Mouse (Mus musculus) kidney, postnatal 36 days (tissue): Measurements from ENCODE around the gene Hoxb8.

ENCODE experiments used
- DNase-seq, 2 experiments: peaks; one replicate each; pipeline ENCODE4 v3.0.0; 2021 to 2022; ENCODE audit warnings: mixed read lengths in 2 of 2

Hoxb8 gene

DNA sequence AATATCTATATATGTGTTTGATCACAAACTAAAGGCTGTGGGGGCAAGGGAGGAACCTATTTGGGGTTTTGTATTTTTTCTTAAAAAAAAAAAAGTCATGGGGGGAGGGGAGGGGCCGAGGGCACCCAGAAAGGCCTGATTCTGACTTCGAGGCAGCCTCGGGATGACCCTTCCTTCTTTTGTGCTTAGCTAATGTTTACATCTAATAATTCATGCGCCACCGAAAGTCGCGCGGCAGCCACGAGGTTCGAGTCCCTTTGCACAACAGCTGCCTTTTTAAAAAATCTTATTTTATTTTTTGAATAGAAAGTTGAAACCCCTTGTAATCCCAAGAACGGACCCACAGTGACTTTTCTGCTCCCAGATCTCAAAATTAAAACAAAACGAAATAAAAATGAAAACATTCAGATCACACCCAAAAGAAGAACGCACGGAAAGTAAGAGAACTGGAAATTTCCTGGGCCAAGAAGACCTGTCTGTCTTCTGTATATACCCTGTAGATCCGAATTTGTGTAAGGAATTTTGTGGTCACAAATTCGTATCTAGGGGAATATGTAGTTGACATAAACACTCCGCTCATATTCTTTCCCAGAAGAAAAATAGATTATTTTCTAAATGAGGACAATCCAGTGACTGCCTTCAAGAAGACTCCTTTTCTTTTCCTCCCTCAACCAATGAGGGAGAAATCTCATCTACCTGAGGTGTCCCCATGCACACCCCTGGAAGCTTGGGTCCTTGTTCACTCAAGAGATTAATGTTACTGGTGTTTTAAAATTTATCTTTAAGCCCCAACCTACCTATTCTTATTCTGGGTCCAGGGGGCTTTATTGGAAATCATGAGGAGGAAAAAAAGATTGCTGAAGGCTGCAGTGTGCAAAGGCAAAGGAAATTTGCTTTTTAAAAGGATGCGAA lies 35.2 kb downstream of the Hoxb8 start:
- DNase-seq, result no peak

DNA sequence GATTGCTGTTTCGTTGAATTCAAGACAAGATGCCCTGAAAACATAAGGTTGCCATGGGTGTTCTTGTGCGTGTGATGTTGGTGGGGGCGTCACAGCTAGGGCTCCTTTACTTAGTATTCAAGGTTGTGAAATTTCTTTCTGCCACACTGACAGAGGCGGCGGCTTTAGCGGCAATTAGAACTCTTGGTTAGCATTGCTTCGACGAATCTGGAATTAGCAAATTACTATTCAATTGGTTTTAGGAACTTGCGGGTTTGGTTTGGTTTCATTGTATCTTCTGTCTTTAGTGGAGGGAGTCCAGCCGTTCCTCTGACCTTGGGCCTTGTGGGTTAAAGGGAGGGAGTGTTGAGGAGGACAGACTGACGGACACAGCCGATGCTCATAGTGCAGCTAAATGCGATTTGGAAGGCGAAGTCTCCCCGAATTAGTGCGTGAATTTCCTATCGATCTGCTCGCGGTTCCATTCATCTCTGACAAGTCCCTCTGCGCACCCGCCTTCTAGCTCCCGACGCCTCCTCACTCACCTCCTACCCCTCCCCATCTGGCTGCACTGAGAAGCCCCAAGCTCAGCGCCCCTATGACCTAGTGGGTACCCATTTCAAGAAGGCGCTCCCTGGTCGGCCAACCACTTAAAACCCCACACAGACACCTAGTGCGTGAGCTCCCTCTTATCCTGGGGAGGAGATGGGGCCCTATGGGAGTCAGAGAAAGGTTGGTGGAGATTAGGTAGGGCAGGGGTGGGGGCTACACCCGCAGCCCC lies 36.1 kb downstream of the Hoxb8 start, which contains the start of gene Hoxb4:
Gene Hoxb4 (plus strand): TSS at position 660 of the 760 bp plus-strand sequence.
- no peak for DNase-seq

DNA sequence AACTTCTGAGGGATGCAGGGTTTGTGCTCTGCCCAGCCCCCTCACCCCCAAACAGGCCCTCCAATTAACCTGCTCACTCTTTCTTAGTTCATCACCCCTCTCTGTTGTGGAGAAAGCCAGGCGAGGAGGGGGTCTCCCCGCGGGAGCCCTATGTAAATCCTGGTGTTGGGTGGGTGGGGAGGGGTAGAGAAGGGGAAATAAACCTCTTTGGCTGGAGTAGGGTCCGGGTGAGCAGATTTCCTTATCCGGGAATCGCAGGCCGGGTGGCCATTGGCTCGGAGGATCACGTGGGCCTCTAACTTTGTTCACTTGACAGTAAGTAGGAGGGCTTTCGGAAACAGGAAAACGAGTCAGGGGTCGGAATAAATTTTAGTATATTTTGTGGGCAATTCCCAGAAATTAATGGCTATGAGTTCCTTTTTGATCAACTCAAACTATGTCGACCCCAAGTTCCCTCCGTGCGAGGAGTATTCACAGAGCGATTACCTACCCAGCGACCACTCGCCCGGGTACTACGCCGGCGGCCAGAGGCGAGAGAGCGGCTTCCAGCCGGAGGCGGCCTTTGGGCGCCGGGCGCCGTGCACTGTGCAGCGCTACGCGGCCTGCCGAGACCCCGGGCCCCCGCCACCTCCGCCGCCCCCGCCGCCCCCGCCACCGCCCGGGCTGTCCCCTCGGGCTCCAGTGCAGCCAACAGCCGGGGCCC lies 36.8 kb downstream of the Hoxb8 start:
- peak; percentile 89 to 95 for DNase-seq

DNA sequence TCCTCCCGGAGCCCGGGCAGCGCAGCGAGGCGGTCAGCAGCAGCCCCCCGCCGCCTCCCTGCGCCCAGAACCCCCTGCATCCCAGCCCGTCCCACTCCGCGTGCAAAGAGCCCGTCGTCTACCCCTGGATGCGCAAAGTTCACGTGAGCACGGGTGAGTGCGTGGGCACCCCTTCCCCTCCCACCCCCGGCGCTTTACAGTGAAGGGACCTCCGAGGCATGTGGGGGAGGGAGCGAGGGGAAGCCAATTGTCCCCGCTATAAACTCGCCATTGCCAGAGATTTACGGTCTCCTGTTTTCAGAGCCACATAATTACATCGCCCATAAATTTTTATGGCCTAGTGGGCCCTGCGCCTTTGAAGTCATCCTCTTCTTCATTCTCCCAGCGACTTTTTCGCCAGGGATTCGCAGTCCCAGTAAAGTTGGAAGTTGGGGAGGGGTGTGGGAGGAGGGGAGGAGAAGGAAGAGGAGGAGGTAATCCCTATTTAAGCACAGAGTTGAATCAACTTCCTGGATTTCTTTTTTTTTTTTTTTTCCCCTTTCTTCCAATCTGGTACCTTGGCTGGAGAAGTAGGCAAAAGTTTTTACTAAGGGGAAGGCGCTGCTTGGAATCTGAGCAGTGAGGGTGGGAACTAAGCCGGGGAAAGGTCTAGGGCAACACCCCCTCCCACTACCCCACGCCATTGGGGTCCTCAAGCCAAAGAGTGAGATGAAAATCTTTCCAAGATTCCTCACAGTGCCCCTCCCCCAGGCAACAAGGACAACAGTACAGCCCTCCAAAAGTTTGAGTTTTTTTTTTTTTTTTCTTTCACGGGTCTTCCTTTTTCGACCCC lies 37.6 kb downstream of the Hoxb8 start:
- DNase-seq, result peak; percentile 61 to 66

DNA sequence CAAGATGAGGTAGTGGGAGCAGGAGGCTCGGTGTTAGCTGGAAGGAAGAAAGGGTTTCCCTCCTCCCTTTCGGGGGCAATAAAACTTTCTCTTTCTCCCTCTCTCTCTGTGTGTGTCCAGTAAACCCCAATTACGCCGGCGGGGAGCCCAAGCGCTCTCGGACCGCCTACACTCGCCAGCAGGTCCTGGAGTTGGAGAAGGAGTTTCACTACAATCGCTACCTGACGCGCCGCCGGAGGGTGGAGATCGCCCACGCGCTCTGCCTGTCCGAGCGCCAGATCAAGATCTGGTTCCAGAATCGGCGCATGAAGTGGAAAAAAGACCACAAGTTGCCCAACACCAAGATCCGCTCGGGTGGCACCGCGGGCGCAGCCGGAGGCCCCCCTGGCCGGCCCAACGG lies 38.2 kb downstream of the Hoxb8 start:
- DNase-seq, result peak; percentile 76 to 78

DNA sequence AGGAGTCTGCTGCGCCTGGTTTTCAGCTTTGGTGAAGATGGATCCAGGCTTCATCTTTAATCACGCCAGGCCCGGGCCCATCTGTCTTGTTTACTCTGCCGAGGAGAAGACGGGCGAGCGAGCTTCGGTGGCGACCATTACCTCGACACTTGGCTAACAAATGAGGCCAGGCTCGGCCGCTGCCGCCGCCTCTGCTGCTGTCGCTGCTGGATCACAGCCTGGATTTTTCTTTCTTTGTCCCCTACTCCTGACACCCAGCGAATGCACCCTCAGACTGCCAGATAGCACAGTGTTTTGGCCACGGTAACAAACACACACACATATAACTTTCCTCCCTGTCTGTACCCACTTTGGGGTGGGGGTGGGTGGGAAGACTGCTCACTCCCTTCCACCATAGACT lies 39.0 kb downstream of the Hoxb8 start:
- peak in 1 of 2 experiments; percentile 59 for DNase-seq

DNA sequence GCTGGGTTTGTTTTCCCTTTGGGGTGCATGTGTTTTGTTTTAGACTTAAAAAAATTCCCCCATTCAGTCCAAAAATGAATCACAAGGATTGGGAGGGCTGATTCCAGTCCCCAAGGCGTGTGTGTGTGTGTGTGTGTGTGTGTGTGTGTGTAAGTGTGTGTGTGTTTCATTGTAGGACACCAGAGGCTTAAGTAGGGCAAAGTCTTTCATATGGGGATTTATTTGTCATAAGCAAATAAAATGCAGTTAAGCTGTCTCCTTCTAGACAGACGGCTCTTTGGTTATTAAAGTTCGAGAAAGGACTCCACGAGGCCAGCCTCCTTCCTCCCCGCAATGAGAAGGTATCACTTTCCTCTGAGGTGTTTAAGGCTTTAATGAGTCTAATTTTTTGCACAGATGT lies 40.1 kb downstream of the Hoxb8 start:
- DNase-seq, result no peak

DNA sequence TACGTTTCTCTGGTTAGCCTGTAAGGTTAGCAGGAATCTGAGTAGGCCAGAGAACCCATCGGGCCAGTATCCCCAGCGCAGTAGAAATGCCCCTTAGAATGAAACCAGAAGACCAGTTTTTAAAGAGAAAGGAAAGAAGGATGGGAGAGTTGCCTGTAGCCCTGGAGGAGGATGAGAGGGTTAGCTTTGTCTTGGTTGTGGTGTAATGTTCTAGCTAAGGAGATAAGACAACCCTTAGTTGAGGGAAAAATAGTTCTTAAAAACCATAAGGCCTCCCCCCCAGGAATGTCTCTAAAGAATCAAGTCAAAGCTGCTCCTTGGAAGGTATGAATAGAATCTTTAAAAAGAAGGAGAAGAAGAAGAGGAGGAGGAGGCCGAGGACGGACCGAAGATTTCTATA lies 41.0 kb downstream of the Hoxb8 start:
- no peak for DNase-seq

DNA sequence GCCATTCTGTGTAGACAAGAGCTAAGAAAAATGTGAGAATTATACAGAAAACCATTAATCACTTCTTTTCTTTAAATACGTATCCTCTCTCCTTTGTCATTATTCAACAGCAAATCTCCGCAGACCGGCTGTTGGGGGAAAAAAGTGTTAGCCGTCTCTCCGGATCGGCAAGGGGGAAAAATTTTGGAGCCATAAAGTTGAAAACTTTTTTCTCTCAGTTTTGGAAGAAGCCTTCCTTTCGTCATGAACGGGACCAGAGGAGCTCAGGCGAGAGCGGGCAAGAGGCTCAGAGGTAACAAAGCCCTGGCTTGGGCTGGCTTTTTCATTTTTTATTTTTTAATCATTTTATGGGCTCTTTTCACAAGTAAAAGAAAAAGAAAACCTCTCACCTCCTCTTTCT lies 41.4 kb downstream of the Hoxb8 start, which contains the start of gene Hoxb3:
Gene Hoxb3 (plus strand): TSS at position 173 of the 400 bp plus-strand sequence.
- DNase-seq, result no peak

DNA sequence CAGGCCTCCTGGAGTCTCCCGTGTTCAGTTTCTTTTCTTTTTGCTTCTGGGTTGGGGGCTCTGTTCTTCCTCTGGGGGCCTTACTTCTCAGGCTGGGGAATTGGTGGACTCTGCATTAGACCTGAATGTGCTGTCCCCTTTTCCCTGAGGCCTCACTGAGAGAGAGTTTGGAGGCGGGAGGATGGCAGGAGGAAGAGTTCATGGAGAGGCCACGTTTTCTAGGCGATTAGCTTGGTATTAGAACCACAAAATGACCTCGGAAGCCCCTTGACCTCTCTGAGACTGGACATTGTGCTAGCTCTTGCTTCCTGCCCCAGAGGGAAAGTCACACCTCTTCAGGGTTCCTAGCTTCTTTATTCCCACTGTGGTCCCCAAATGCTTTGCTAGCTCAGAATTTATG lies 42.4 kb downstream of the Hoxb8 start:
- DNase-seq, result no peak

DNA sequence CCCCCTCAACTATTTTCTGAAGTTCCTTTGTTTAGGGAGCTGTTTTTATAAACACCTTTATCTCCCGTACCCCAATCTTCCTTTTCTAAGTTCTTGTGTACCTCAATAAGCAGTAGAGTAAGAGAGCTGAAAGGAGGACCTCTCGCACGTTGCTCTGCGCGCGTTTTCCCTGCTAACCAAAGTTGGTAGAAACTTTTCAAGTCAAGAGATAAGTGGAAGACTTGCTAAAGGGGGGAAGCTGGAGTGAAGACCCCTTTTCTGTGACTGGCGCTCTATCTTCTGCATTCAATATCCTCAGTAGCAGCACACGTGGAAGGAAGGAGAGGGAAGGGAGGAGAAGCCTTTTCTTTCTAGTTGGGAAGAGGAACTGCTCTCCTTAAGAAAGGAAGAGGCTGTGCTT lies 43.3 kb downstream of the Hoxb8 start:
- DNase-seq, result no peak

DNA sequence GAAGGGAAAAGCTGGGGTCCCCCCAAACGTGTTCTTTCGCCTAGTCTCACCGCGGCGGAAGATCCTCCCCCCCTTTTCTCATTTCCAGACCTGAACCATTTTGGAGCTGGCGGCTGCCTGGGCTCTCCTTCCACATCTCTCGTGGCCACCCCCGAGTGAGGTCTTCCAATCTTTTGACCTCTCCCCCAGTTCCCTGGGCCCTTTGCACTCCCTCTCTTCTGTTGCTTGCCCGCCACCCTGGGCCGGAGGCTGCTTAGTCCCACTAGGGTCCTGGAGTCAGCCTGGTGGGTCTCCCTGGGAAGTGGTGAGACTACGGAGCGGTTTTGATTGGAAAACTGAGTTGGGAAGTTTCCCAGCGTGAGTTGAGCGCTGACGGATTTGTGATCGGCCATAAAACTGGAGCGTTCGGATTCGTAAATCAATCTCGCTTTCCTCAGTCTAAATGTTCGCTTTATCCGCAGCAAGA lies 44.1 kb downstream of the Hoxb8 start:
- no peak for DNase-seq

DNA sequence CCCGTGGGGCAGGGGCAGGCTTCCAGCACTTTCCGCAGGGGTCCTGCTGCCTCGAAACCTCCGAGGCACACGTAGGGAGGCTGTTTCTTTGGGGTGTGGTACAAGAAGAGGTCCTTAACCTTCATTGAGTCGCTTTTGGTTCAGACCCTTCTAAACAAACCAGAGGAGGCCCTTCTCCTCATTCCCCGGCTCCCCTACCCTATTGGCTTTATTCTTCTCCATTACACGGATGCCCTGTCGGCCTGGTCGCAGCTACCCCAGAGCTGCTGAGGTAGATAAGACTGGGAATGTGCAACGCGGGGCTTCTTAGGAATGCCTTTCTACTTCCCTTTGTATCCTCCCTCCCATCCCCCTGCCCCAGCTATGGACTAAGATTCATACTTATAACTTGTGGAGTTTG lies 45.0 kb downstream of the Hoxb8 start:
- no peak for DNase-seq

DNA sequence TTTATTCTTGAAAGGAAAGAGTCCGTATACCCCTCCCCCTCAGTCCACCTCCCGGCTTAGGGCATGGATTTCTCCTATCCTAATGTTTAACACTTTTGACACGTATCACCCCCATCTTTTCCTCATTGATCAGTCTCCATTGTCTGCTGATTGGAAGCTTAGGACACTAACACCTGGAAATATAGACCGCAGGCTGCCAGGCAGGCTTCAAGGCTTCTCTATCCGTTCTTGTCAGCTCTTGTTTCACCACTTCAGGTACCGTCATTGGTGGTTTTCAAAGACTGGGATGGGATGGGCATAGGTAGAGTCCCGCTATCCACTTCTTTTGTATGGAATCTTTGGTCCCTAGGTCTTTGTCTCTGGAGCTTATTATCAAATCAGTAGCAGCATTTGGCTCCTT lies 45.4 kb downstream of the Hoxb8 start:
- DNase-seq, result no peak

DNA sequence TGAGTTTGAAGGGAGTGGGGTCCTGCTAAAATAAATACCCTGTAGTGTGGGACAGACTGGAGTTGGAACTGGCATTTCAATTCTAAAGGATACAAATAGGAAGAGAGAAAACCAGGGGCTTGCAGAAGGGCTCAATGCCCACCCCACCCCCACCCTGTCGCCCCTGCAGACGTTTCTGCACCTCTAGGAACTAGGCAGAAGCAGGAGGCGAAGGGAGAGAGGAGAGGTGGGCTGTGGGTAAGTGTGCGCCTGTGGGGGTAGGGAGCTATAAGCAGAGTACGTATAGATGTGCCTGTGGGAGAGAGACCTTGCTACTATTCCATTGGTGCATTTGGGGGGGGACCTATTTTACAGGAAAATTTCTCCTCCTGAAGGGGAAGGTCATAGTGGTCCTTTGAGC lies 46.0 kb downstream of the Hoxb8 start:
- no peak for DNase-seq

DNA sequence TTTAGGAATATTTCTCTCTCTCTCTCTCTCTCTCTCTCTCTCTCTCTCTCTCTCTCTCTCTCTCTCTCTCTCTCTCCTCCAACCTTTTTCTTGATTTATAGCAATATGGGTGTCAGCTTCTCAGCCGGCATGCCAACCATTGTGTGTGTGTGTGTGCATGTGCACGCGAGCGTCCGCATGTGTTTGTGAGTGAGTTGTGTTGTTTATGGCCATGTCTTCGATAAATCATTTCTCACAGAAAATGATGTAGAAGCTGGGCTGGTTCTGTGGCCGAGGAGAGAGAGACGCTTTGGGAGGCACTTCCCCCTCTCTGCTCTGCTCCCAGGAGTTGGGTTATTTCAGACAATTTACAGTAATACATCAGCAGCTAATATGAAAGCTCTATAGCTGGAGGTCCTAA lies 46.9 kb downstream of the Hoxb8 start:
- no peak for DNase-seq

DNA sequence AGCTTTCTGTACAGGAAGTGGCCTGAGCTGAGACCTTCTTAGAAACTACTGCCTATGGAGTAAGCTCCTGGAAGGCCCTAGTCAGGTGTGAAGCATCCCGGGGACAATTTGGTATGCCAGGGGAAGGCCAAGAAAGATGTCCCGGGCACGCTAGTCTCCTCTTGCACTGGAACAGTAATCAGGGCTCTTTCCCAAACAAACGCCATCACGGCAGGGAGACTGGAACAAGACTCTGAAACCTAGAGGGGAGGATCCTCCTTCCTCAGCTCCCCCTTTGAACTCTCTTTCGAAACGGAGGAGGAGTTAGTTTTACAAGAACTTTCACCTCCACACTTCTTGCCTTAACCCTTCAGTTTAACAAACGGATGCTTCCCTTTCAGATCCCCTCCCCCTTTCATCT lies 50.4 kb downstream of the Hoxb8 start:
- no peak for DNase-seq

DNA sequence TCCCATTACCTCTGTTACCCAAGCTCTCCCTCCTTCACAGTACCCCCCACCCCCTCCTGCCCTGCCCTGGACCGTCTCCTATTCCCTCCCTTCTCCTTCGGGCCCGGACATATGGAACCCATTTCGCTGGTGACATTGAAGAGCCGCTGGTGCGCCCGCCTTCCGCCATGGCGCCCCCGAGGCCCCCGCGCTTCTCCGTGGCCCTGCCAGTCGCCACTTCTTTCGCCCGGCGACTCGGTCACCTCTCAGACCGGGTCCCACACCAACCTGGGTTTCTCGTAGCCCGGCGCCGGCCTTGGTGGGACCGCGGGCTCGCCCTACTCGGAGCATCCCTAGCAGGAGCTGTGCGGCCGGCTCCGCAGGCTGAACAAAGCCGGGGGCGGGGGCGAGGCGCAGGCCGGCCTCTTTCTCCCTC lies 50.9 kb downstream of the Hoxb8 start:
- no peak for DNase-seq

DNA sequence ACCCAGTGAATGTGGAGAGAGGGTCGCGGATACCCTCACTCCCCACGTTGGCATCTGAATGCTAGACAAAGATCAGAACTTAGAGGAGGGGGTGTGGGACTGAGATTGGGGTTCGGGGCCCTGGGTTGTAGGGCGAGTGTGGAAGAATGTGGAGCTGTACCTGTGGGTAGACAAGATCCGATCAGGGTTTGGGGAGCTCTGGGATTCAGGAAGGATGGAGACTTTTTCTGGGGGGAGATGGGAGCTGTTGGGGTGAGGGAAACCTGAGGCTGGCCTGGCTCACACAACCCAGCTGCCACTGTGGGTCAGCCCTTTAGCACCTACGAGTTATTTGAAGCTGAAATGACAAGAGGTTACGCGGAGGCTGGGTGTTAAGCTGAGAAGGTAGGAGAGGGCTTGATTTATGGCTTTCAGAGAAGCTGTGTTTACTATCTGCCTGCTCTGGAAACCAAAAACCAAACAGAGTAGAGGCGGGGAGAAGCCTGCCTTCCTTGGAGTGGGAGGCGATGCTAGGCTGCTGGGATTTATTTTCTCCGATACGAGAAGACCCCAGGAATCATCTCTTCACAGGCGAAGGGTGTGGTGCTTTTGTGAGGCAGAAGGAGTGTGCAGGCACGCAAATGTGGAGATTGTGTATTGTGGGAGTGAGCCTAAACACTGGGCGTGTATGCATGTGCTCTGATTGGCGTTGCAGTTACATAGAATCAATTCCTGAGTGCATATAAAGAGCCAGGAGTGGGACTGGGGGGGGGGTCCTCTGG lies 51.7 kb downstream of the Hoxb8 start:
- DNase-seq, result no peak

DNA sequence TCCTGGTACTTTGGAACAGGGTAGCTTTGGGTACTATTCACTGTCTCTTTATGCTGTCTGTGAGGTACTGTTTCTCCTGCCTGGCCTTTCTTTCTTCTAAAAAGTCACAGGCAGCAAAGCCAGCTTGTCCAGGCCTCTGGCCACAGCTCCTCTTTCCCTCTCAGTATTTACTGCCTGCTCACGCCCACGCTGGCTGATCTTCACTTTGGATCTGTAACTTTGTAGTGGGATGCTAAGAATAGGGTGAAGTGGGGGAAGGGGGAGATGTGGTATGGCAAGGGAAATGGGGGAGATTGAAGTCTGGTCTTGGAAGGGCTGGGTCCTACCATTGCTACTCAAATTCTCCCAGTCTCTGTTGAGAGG lies 52.3 kb downstream of the Hoxb8 start:
- DNase-seq, result no peak
